Mouse (Mus musculus) lung, adult 2 months (tissue): ENCODE measurements around the gene Tmem106a.
"Not testable (repeated sequence)": the region's sequence is repeated elsewhere in the genome, so short reads cannot be mapped to it uniquely, and the experiment has no call there.

Source experiments
- CTCF ChIP-seq: fragments of 200-500 bp; IDR thresholded peaks from 2 replicates; pipeline ENCODE4 v1.5.1; 2011; ENCODE audit warnings: mild to moderate bottlenecking, low read length, control low read depth; ENCODE audit not compliant: insufficient read depth
- POLR2A ChIP-seq: fragments of 200-500 bp; IDR thresholded peaks from 2 replicates; pipeline ENCODE4 v1.6.1; 2011; ENCODE audit warnings: low read depth, mild to moderate bottlenecking, control low read depth, low read length, borderline replicate concordance; ENCODE audit errors: extremely low read depth

- not testable (repeated sequence) for TF ChIP-seq CTCF, POLR2A
These were observed 46.8 kb downstream of the Tmem106a start for GRCm38 (mm10) chr11:101628733-101629417.
